Mouse (Mus musculus) midbrain, postnatal 0 days (tissue): ENCODE results near the gene Myh6. TPM values are rescaled to one million over a fixed set of nuclear protein-coding genes. Genes with fewer than 3 reads are reported as not detected.
"Not testable (repeated sequence)": the region's sequence is repeated elsewhere in the genome, so short reads cannot be mapped to it uniquely, and the experiment has no call there.

Experiments
- ATAC-seq: fragments of 200-750 bp; cut with Nextera tagmentation; 2 replicates; pipeline ENCODE4 v1.8.0; 2017; ENCODE audit warnings: moderate number of reproducible peaks, mild to moderate bottlenecking, moderate TSS enrichment, moderate library complexity; ENCODE audit not compliant: low FRiP score
- DNase-seq: peaks from one replicate; pipeline ENCODE4 v3.0.0-alpha.2; 2015; ENCODE audit warnings: low spot score
- H3K27ac ChIP-seq: fragments of 300-500 bp; sonication (generic); 2 replicates; pipeline ENCODE4 v1.5.1; 2014; ENCODE audit warnings: low read depth, mild to moderate bottlenecking, low read length, mixed read lengths
- H3K27me3 ChIP-seq: fragments of 300-500 bp; sonication (generic); 2 replicates; pipeline ENCODE4 v1.6.1; 2014; ENCODE audit warnings: low read length, control low read depth, mixed read lengths; ENCODE audit not compliant: insufficient read depth
- H3K36me3 ChIP-seq: fragments of 300-500 bp; sonication (generic); 2 replicates; pipeline ENCODE4 v1.6.1; 2014; ENCODE audit warnings: low read length, control low read depth, mixed read lengths; ENCODE audit not compliant: insufficient read depth
- H3K4me1 ChIP-seq: fragments of 300-500 bp; sonication (generic); 2 replicates; pipeline ENCODE4 v1.6.1; 2014; ENCODE audit warnings: mild to moderate bottlenecking, control low read depth, antibody characterized with exemption, low read length, mixed read lengths; ENCODE audit not compliant: insufficient read depth
- H3K4me2 ChIP-seq: fragments of 300-500 bp; sonication (generic); 2 replicates; pipeline ENCODE4 v1.6.1; 2014; ENCODE audit warnings: low read depth, mild to moderate bottlenecking, low read length, mixed read lengths; ENCODE audit not compliant: poor library complexity, severe bottlenecking
- H3K4me3 ChIP-seq: fragments of 300-500 bp; sonication (generic); 2 replicates; pipeline ENCODE4 v1.5.1; 2014; ENCODE audit warnings: low read depth, mild to moderate bottlenecking, low read length, moderate library complexity
- H3K9ac ChIP-seq: fragments of 300-500 bp; sonication (generic); replicated peaks from 2 replicates; pipeline ENCODE4 v1.6.1; 2014; ENCODE audit warnings: mild to moderate bottlenecking, low read length, moderate library complexity, mixed read lengths; ENCODE audit not compliant: poor library complexity, severe bottlenecking
- H3K9me3 ChIP-seq: fragments of 300-500 bp; sonication (generic); 2 replicates; pipeline ENCODE4 v1.6.1; 2016; ENCODE audit warnings: low read length, control low read depth
- CTCF ChIP-seq: IDR thresholded peaks from 2 replicates; pipeline ENCODE4 v1.5.1; 2016; ENCODE audit warnings: antibody characterized with exemption, mild to moderate bottlenecking
- WGBS: fragments of 180-500 bp; shearing (Covaris S2); extraction: QIAGEN DNeasy Blood & Tissue Kit; methylation state at CpG from one replicate; pipeline ENCODE4 v1.1.7; 2014; 5-methylcytosine and 5-hydroxymethylcytosine counted together
- polyA plus RNA-seq: library from polyadenylated mRNA; unstranded; fragments of >200 nt; fragmentation: Nextera tagmentation; extraction: Ambion mirVana; gene quantifications from 2 replicates; pipeline ENCODE4 v1.2.1, GENCODE M21; 2015
- total RNA-seq: library from RNA; depleted of rRNA; stranded (reverse); fragments of >200 nt; gene quantifications from 2 replicates; pipeline ENCODE4 v1.2.3, GENCODE M21; 2014

Myh6 gene
- total and polyA plus RNA-seq, 2 experiments from 2014 or later = 0.33 to 2.5 TPM

DNA sequence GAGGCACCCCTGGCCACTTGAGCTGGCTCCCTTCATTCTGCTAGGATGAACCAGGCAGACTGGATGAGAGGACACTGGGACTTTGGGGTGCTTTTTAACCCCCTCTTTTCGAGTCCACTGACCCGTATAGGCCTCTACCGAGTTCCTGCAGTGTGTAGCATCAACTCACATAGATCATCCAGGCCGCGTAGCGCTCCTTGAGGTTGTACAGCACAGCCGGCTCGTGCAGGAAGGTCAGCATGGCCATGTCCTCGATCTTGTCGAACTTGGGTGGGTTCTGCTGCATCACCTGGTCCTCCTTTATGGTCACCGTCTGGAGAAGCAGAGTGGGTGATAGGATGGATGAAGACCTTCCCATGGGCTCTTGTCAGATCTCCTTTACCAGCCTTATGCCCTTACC, 3.0 kb downstream of the Myh6 start:
- DNase-seq = no peak
- ATAC-seq = no peak
- H3K9me3 ChIP-seq = no peaks in the 10 kb centered on the region
- WGBS = 84% methylated on average over 11 of the region's 11 CpGs
- H3K4me3 ChIP-seq = no peak overlapping the region
- no peaks in the 10 kb centered on the region for H3K36me3 ChIP-seq
- H3K4me2 ChIP-seq = no peak overlapping the region
- H3K27me3 ChIP-seq = no peaks in the 10 kb centered on the region
- H3K27ac ChIP-seq = no peak overlapping the region
- TF ChIP-seq CTCF = no peak
- no peak overlapping the region for H3K9ac ChIP-seq
- H3K4me1 ChIP-seq = no peaks in the 10 kb centered on the region

DNA sequence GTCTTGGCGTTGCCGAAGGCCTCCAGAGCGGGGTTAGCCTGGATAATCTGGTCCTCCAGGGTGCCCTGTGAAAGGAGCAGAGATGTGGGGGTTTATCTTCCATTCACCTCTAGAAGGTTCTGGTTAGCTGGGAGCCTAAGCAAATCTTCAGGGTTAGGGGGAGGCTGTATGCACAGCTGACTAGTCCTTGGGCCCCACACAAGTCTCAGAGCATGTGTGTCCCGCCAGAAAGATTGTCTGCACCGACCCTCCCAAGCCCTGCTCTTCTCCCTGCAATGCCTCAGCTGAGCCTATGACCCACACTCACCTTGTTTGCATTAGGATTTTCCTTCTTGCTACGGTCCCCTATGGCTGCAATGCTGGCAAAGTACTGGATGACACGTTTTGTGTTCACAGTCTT, 4.0 kb downstream of the Myh6 start:
- no peaks in the 10 kb centered on the region for H3K4me1 ChIP-seq
- WGBS = 85% methylated on average over 7 of the region's 7 CpGs

DNA sequence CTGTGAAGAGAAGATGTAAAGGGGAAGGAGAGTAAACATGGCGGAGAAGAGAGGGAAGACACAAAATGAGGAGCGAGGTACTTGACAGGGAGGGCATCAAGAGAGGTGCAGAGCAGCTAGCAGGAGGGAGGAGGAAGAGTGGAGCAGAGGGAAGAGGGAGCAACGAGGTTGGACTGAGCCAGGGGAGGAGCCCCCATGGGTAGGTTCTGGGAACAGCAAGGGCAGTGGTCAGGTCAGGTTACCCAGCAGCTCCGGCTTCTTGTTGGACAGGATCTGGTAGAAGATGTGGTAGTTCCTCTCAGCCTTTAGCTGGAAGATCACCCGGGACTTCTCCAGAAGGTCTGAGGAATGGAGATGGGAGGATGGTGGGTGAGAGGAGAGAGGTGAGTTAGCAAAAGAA, 5.2 kb downstream of the Myh6 start:
- no peaks in the 10 kb centered on the region for H3K27me3 ChIP-seq
- no peaks in the 10 kb centered on the region for H3K36me3 ChIP-seq
- no peaks in the 10 kb centered on the region for H3K9me3 ChIP-seq
- 84% methylated on average over 5 of the region's 5 CpGs for WGBS
- H3K4me3 ChIP-seq = no peak overlapping the region
- ATAC-seq (no peak), DNase-seq (no peak)
- H3K27ac ChIP-seq = no peak overlapping the region
- no peak overlapping the region for H3K4me2 ChIP-seq
- no peaks in the 10 kb centered on the region for H3K4me1 ChIP-seq
- H3K9ac ChIP-seq = no peak overlapping the region
- no peak for TF ChIP-seq CTCF

More for the DNA sequence above, 4.0 kb downstream of the Myh6 start:
- TF ChIP-seq CTCF = no peak
- Histone ChIP-seq H3K9me3 (no peaks in the 10 kb centered on the region), H3K4me3 (no peak overlapping the region), H3K27ac (no peak overlapping the region), H3K4me2 (no peak overlapping the region), H3K27me3 (no peaks in the 10 kb centered on the region), H3K36me3 (no peaks in the 10 kb centered on the region), H3K9ac (no peak overlapping the region)
- no peak for DNase-seq
- ATAC-seq = no peak

DNA sequence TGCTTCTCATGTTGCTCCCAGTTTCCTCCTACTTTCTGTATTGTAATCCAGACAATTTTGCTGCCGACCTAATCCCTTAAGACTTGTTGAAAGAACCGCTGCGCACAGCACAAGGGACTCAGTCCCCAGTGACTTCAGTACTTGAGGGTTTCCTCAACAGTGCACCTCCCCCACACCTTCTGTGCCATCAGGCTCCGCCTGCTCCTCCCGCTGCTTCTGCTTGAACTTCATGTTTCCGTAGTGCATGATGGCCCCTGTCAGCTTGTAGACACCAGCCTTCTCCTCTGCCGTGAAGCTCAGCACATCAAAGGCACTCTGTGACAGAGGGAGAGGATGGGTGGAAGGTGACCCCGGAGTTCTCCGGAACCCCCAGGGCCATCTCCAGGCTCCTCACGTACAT, 6.0 kb downstream of the Myh6 start:
- H3K27ac ChIP-seq = no peak overlapping the region
- no peak for ATAC-seq
- 64% methylated on average over 10 of the region's 10 CpGs for WGBS

DNA sequence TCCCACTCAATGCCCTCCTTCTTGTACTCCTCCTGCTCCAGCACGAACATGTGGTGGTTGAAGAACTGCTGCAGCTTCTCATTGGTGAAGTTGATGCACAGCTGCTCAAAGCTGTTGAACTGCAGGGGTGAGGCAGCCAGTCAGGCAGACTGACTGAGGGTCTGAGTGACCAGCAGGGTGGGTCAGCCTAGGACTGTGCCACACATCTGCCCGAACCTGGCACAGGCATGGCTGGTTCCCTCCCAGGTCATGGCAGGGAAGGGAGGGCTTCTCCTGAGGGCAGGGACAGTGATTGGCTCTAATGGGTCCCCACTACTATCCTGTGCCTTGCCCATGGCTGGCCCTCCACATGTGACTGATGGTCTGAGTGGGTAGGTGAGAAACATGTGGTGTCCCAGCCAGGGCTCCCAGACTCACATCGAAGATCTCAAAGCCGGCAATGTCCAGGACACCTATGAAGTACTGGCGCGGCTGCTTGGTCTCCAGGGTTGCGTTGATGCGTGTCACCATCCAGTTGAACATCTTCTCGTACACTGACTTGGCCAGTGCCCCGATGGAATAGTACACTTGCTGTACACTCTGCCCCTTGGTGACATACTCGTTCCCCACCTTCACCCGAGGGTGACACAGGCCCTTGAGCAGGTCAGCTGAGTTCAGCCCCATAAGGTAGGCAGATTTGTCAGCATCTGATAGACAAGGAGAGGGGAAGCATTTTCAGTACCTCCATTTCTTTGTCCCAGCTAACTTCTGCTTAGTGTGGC, 6.7 kb downstream of the Myh6 start:
- not testable (repeated sequence) for H3K36me3 ChIP-seq, H3K4me2 ChIP-seq, H3K27ac ChIP-seq, H3K27me3 ChIP-seq, ATAC-seq, H3K4me3 ChIP-seq, H3K4me1 ChIP-seq, DNase-seq, H3K9ac ChIP-seq, H3K9me3 ChIP-seq
- WGBS = 93% methylated on average over 12 of the region's 12 CpGs

More for the DNA sequence above, 6.0 kb downstream of the Myh6 start:
- Histone ChIP-seq H3K4me2 (no peak overlapping the region), H3K36me3 (no peaks in the 10 kb centered on the region), H3K4me3 (no peak overlapping the region), H3K9me3 (no peaks in the 10 kb centered on the region), H3K4me1 (no peaks in the 10 kb centered on the region), H3K9ac (no peak overlapping the region), H3K27me3 (no peaks in the 10 kb centered on the region)
- DNase-seq = no peak
- TF ChIP-seq CTCF = no peak

DNA sequence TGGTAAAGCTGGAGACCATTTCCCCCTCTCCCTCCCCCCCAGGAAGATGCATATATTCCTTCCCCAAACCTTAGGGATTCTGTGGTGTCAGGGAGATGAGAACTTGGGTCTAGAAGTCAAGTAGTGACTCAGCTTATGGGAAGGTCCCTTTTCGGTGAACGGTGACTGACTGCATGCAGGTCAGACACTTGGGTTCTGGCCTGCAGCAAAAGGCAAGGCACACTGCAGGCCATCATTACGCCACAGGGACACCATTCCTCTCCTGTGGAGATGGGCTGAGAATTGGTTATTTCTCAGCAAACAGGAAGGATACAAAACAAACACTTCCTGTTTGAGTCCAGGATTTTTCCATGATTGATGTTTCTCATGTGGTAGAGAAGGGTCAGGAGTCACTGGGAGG, 7.5 kb downstream of the Myh6 start:
- Histone ChIP-seq H3K27ac (no peak overlapping the region), H3K9me3 (no peaks in the 10 kb centered on the region), H3K4me2 (no peak overlapping the region), H3K36me3 (no peaks in the 10 kb centered on the region), H3K4me1 (no peaks in the 10 kb centered on the region), H3K9ac (no peak overlapping the region), H3K27me3 (no peaks in the 10 kb centered on the region), H3K4me3 (no peak overlapping the region)
- no peak for TF ChIP-seq CTCF
- ATAC-seq (no peak), DNase-seq (no peak)
- WGBS = 96% methylated on average over 3 of the region's 3 CpGs
